Mouse (Mus musculus) liver, postnatal 0 days (tissue): ENCODE measurements around the gene Agpat3.

Experiments
- CTCF ChIP-seq: sonication (generic); IDR thresholded peaks from 2 replicates; pipeline ENCODE4 v1.5.1; 2016; ENCODE audit warnings: antibody characterized with exemption, low read depth
- EP300 ChIP-seq: IDR thresholded peaks from 2 replicates; pipeline ENCODE4 v1.6.1; 2016; ENCODE audit warnings: antibody characterized with exemption, low read depth, mild to moderate bottlenecking

- TF ChIP-seq CTCF (no peak), EP300 (no peak)
These were observed 118.5 kb downstream of the Agpat3 start for GRCm38 (mm10) chr10:78233756-78234155.
